Mouse (Mus musculus) C2C12 (cell line): Measurements from ENCODE around the gene Megf11. TPM values are rescaled to one million over a fixed set of nuclear protein-coding genes. Genes with fewer than 3 reads are reported as not detected.

Experiments used
- H3K27me3 ChIP-seq: one replicate; pipeline ENCODE4 v1.6.1; 2011; ENCODE audit not compliant: control insufficient read depth, insufficient read depth, insufficient read length
- H3K36me3 ChIP-seq: one replicate; pipeline ENCODE4 v1.6.1; 2011; ENCODE audit not compliant: control insufficient read depth, insufficient read depth
- H3K4me3 ChIP-seq: one replicate; pipeline ENCODE4 v1.5.1; 2011; ENCODE audit warnings: mild to moderate bottlenecking, control low read depth; ENCODE audit not compliant: poor library complexity, insufficient read depth, severe bottlenecking
- H3K79me2 ChIP-seq: one replicate; pipeline ENCODE4 v1.6.1; 2011; ENCODE audit not compliant: control insufficient read depth, insufficient read depth
- H3K79me3 ChIP-seq: one replicate; pipeline ENCODE4 v1.6.1; 2011; ENCODE audit warnings: low read depth, control low read depth
- H3ac ChIP-seq: one replicate; pipeline ENCODE3; 2011; ENCODE audit warnings: low read depth; ENCODE audit not compliant: control insufficient read depth, insufficient read length
- CEBPB ChIP-seq: IDR thresholded peaks from one replicate; pipeline ENCODE4 v1.6.1; 2011; ENCODE audit warnings: low read depth, mild to moderate bottlenecking, control low read depth, moderate library complexity
- CTCF ChIP-seq: IDR thresholded peaks from one replicate; pipeline ENCODE4 v1.5.1; 2011; ENCODE audit not compliant: control insufficient read depth, insufficient read depth, insufficient read length
- FOSL1 ChIP-seq: IDR thresholded peaks from one replicate; pipeline ENCODE4 v1.8.0; 2011; ENCODE audit warnings: mild to moderate bottlenecking, low read length; ENCODE audit not compliant: poor library complexity, insufficient read depth, severe bottlenecking
- MAX ChIP-seq: IDR thresholded peaks from one replicate; pipeline ENCODE4 v1.6.1; 2011; ENCODE audit warnings: mild to moderate bottlenecking, control low read depth
- MYOD1 ChIP-seq: IDR thresholded peaks from one replicate; pipeline ENCODE4 v1.6.1; 2011; ENCODE audit warnings: low read depth; ENCODE audit not compliant: control insufficient read depth, insufficient read length
- MYOG ChIP-seq: IDR thresholded peaks from one replicate; pipeline ENCODE4 v1.6.1; 2011; ENCODE audit not compliant: control insufficient read depth, insufficient read length; ENCODE audit errors: extremely low read depth
- USF1 ChIP-seq: IDR thresholded peaks from one replicate; pipeline ENCODE4 v1.6.1; 2011; ENCODE audit warnings: low read depth, mild to moderate bottlenecking, control low read depth, moderate library complexity
- polyA plus RNA-seq: library from polyadenylated mRNA; unstranded; fragments of >200 nt; fragmentation: generic; extraction: Trizol; gene quantifications from one replicate; pipeline ENCODE4 v1.2.1, GENCODE M21; 2012; ENCODE audit warnings: missing spikeins

The Megf11 gene
- polyA plus RNA-seq, 1 experiment, result 0.07 TPM

- Histone ChIP-seq H3ac (no peak overlapping the region), H3K36me3 (no peaks in the 10 kb centered on the region), H3K27me3 (peaks cover 68% of the 10 kb centered on the region), H3K79me3 (no peaks in the 10 kb centered on the region), H3K79me2 (no peaks in the 10 kb centered on the region), H3K4me3 (no peak overlapping the region)
- no peak for TF ChIP-seq USF1
- TF ChIP-seq FOSL1, result no peak
- no peak for TF ChIP-seq MYOD1
- no peak for TF ChIP-seq CTCF
- no peak for TF ChIP-seq MAX
- no peak for TF ChIP-seq MYOG
- no peak for TF ChIP-seq CEBPB
Observed at GRCm38 (mm10) chr9:64503996-64504395, 118.6 kb downstream of the Megf11 start.

GRCm38 (mm10) chr9:64504456-64504855 is 119.0 kb downstream of the Megf11 start:
- H3K36me3 ChIP-seq, result no peaks in the 10 kb centered on the region

DNA sequence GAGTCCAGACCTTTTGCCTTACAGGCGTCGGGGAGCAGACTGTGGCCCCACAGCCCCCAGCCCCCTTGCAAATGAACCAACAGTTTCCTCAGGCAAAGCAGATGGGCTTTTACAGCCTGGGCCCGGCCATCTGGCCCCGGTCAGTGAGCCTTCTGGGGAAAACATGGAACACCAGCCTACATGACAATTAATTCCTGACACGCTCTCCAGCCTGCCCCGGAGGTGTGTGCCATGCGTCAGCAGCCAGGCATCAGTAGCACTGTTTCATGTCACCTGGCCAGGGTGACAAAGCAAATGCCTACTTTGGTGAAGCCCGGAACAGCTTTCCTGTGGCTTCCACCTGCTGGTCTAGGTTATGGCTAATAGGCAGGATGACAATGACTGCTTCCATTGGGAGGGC is 119.5 kb downstream of the Megf11 start:
- H3K36me3 ChIP-seq, result no peaks in the 10 kb centered on the region
- no peak overlapping the region for H3K4me3 ChIP-seq
- no peaks in the 10 kb centered on the region for H3K79me3 ChIP-seq
- H3K27me3 ChIP-seq, result peaks cover 71% of the 10 kb centered on the region
- TF ChIP-seq USF1 (no peak), CTCF (no peak), MAX (no peak), CEBPB (no peak)
- H3ac ChIP-seq, result no peak overlapping the region
- no peaks in the 10 kb centered on the region for H3K79me2 ChIP-seq

More at GRCm38 (mm10) chr9:64504456-64504855, 119.0 kb downstream of the Megf11 start:
- TF ChIP-seq CEBPB, result no peak
- no peak for TF ChIP-seq MYOD1
- TF ChIP-seq MAX, result no peak
- Histone ChIP-seq H3K79me2 (no peaks in the 10 kb centered on the region), H3K27me3 (peaks cover 68% of the 10 kb centered on the region), H3ac (no peak overlapping the region), H3K4me3 (no peak overlapping the region), H3K79me3 (no peaks in the 10 kb centered on the region)

GRCm38 (mm10) chr9:64506440-64507206 is 121.2 kb downstream of the Megf11 start:
- Histone ChIP-seq H3K36me3 (no peaks in the 10 kb centered on the region), H3K79me3 (no peaks in the 10 kb centered on the region), H3K4me3 (no peak overlapping the region), H3ac (no peak overlapping the region), H3K27me3 (peaks cover 87% of the 10 kb centered on the region), H3K79me2 (no peaks in the 10 kb centered on the region)
- no peak for TF ChIP-seq FOSL1
- TF ChIP-seq USF1, result no peak
- TF ChIP-seq CEBPB, result no peak
- TF ChIP-seq MYOG, result no peak
- no peak for TF ChIP-seq MYOD1
- no peak for TF ChIP-seq CTCF
- no peak for TF ChIP-seq MAX

DNA sequence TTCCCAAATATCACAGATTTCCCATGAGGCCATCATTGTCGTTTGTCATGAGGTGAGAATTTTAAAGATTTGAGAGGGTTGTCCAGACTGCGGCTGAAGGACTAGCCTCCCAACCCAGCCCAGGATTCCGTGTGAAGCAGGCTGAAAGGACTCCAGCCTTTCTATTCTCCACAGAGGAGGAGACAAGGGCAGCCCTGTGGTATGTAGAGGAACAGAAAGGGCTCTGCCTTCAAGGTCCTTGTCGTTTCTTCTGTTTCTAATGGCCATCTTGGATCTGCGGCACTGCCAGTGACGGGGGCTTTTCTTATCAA is 121.7 kb downstream of the Megf11 start:
- H3K4me3 ChIP-seq, result no peak overlapping the region
- no peak overlapping the region for H3ac ChIP-seq
- H3K79me2 ChIP-seq, result no peaks in the 10 kb centered on the region
- no peaks in the 10 kb centered on the region for H3K36me3 ChIP-seq
- peaks cover 87% of the 10 kb centered on the region for H3K27me3 ChIP-seq
- no peak for TF ChIP-seq MYOG
- no peaks in the 10 kb centered on the region for H3K79me3 ChIP-seq

- no peak overlapping the region for H3ac ChIP-seq
- no peaks in the 10 kb centered on the region for H3K79me2 ChIP-seq
- no peaks in the 10 kb centered on the region for H3K36me3 ChIP-seq
- TF ChIP-seq MYOG (no peak), FOSL1 (no peak), MAX (no peak), CTCF (no peak), CEBPB (no peak), MYOD1 (no peak), USF1 (no peak)
- H3K79me3 ChIP-seq, result no peaks in the 10 kb centered on the region
- peaks cover 88% of the 10 kb centered on the region for H3K27me3 ChIP-seq
- H3K4me3 ChIP-seq, result no peak overlapping the region
Observed at GRCm38 (mm10) chr9:64507995-64508394, 122.6 kb downstream of the Megf11 start.
